Mouse (Mus musculus): ENCODE data around the gene Wdr13. TPM values are rescaled to one million over a fixed set of nuclear protein-coding genes. Genes with fewer than 3 reads are reported as not detected.
A peak's percentile ranks its signal among the peaks of the same experiment; 100 is the strongest.

The Wdr13 gene
- polyA plus RNA-seq, 1 experiment from 2014 or later, result 17.9 TPM

- Histone ChIP-seq H3K9ac (ENCODE audit: low read depth, low read length) (no peak overlapping the region), H3K27ac (no peak overlapping the region), H3K36me3 (ENCODE audit: insufficient read depth, low read length) (0 out of 2 replicates have a peak, but pooled peaks cover 2% of the 10 kb centered on the region), H3K4me2 (ENCODE audit: low read length) (no peak overlapping the region), H3K4me3 (replicated peaks; ENCODE audit: low read depth, low read length) (no peak overlapping the region), H3K27me3 (ENCODE audit: insufficient read depth, low read length) (no peaks in the 10 kb centered on the region), H3K4me1 (replicated peaks; ENCODE audit: insufficient read depth, low read length) (no peaks in the 10 kb centered on the region), H3K9me3 (replicated peaks; ENCODE audit: low read length) (no peaks in the 10 kb centered on the region)
- no peak for DNase-seq (ENCODE audit: low spot score)
- 69% methylated on average over 3 of the region's 3 CpGs for WGBS
- no peak for ATAC-seq (replicated peaks; ENCODE audit: low FRiP score, low read depth)
- no peak for TF ChIP-seq CTCF (IDR thresholded peaks at IDR 0.05; ENCODE audit: low read depth)
These were observed 8.4 kb upstream of the Wdr13 start for GRCm38 (mm10) chrX:8141058-8141457.

GRCm38 (mm10) chrX:8140446-8140845 lies 7.8 kb upstream of the Wdr13 start:
- no peaks in the 10 kb centered on the region for H3K27me3 ChIP-seq (ENCODE audit: insufficient read depth, low read length)
- WGBS, result 94% methylated on average over 2 of the region's 2 CpGs
- no peaks in the 10 kb centered on the region for H3K9me3 ChIP-seq (replicated peaks; ENCODE audit: low read length)
- DNase-seq (ENCODE audit: low spot score) (no peak), ATAC-seq (replicated peaks; ENCODE audit: low FRiP score, low read depth) (no peak)
- H3K4me3 ChIP-seq (replicated peaks; ENCODE audit: low read depth, low read length), result no peak overlapping the region
- H3K36me3 ChIP-seq (ENCODE audit: insufficient read depth, low read length), result 0 out of 2 replicates have a peak, but pooled peaks cover 2% of the 10 kb centered on the region
- no peak overlapping the region for H3K4me2 ChIP-seq (ENCODE audit: low read length)
- H3K27ac ChIP-seq, result no peak overlapping the region
- H3K4me1 ChIP-seq (replicated peaks; ENCODE audit: insufficient read depth, low read length), result no peaks in the 10 kb centered on the region
- no peak overlapping the region for H3K9ac ChIP-seq (ENCODE audit: low read depth, low read length)
- no peak for TF ChIP-seq CTCF (IDR thresholded peaks at IDR 0.05; ENCODE audit: low read depth)

- no peak overlapping the region for H3K27ac ChIP-seq
- no peak for ATAC-seq (replicated peaks; ENCODE audit: low FRiP score, low read depth)
- no peaks in the 10 kb centered on the region for H3K4me1 ChIP-seq (replicated peaks; ENCODE audit: insufficient read depth, low read length)
- H3K9ac ChIP-seq (ENCODE audit: low read depth, low read length), result no peak overlapping the region
- H3K36me3 ChIP-seq (ENCODE audit: insufficient read depth, low read length), result 0 out of 2 replicates have a peak, but pooled peaks cover 2% of the 10 kb centered on the region
- no peak for DNase-seq (ENCODE audit: low spot score)
- no peak for TF ChIP-seq CTCF (IDR thresholded peaks at IDR 0.05; ENCODE audit: low read depth)
- no peaks in the 10 kb centered on the region for H3K9me3 ChIP-seq (replicated peaks; ENCODE audit: low read length)
- 32% methylated on average over 1 of the region's 1 CpGs for WGBS
- no peaks in the 10 kb centered on the region for H3K27me3 ChIP-seq (ENCODE audit: insufficient read depth, low read length)
- H3K4me2 ChIP-seq (ENCODE audit: low read length), result no peak overlapping the region
- no peak overlapping the region for H3K4me3 ChIP-seq (replicated peaks; ENCODE audit: low read depth, low read length)
These were observed 6.8 kb upstream of the Wdr13 start for GRCm38 (mm10) chrX:8139480-8139879.

- Histone ChIP-seq H3K9ac (ENCODE audit: low read depth, low read length) (no peak overlapping the region), H3K9me3 (replicated peaks; ENCODE audit: low read length) (no peaks in the 10 kb centered on the region), H3K4me3 (replicated peaks; ENCODE audit: low read depth, low read length) (no peak overlapping the region), H3K27ac (no peak overlapping the region), H3K4me1 (replicated peaks; ENCODE audit: insufficient read depth, low read length) (no peaks in the 10 kb centered on the region), H3K4me2 (ENCODE audit: low read length) (no peak overlapping the region), H3K27me3 (ENCODE audit: insufficient read depth, low read length) (no peaks in the 10 kb centered on the region), H3K36me3 (ENCODE audit: insufficient read depth, low read length) (no peaks in the 10 kb centered on the region)
- no peak for TF ChIP-seq CTCF (IDR thresholded peaks at IDR 0.05; ENCODE audit: low read depth)
- DNase-seq (ENCODE audit: low spot score), result no peak
- WGBS, result 40% methylated on average over 2 of the region's 2 CpGs
- ATAC-seq (replicated peaks; ENCODE audit: low FRiP score, low read depth), result no peak
These were observed 3.2 kb upstream of the Wdr13 start for GRCm38 (mm10) chrX:8135886-8136285.

- DNase-seq (ENCODE audit: low spot score) (no peak), ATAC-seq (replicated peaks; ENCODE audit: low FRiP score, low read depth) (no peak)
- peak overlapping the region; percentile 60 for H3K4me2 ChIP-seq (ENCODE audit: low read length)
- no peak overlapping the region for H3K9ac ChIP-seq (ENCODE audit: low read depth, low read length)
- no peaks in the 10 kb centered on the region for H3K27me3 ChIP-seq (ENCODE audit: insufficient read depth, low read length)
- H3K4me1 ChIP-seq (replicated peaks; ENCODE audit: insufficient read depth, low read length), result no peaks in the 10 kb centered on the region
- H3K27ac ChIP-seq, result no peak overlapping the region
- 94% methylated on average over 17 of the region's 17 CpGs for WGBS
- H3K36me3 ChIP-seq (ENCODE audit: insufficient read depth, low read length), result 0 out of 2 replicates have a peak, but pooled peaks cover 4% of the 10 kb centered on the region
- peak overlapping the region; percentile 45 for H3K4me3 ChIP-seq (replicated peaks; ENCODE audit: low read depth, low read length)
- no peaks in the 10 kb centered on the region for H3K9me3 ChIP-seq (replicated peaks; ENCODE audit: low read length)
- TF ChIP-seq CTCF (IDR thresholded peaks at IDR 0.05; ENCODE audit: low read depth), result no peak
These were observed 1.3 kb downstream of the Wdr13 start for GRCm38 (mm10) chrX:8131393-8131792.

GRCm38 (mm10) chrX:8125235-8125634 lies 7.5 kb downstream of the Wdr13 start:
- Histone ChIP-seq H3K4me2 (ENCODE audit: low read length) (no peak overlapping the region), H3K27me3 (ENCODE audit: insufficient read depth, low read length) (no peaks in the 10 kb centered on the region), H3K27ac (no peak overlapping the region), H3K4me1 (replicated peaks; ENCODE audit: insufficient read depth, low read length) (no peaks in the 10 kb centered on the region), H3K9ac (ENCODE audit: low read depth, low read length) (no peak overlapping the region), H3K36me3 (ENCODE audit: insufficient read depth, low read length) (0 out of 2 replicates have a peak, but pooled peaks cover 4% of the 10 kb centered on the region), H3K9me3 (replicated peaks; ENCODE audit: low read length) (no peaks in the 10 kb centered on the region), H3K4me3 (replicated peaks; ENCODE audit: low read depth, low read length) (no peak overlapping the region)
- peak; percentile 33; the same call in 1 of the 2 replicates for TF ChIP-seq CTCF (IDR thresholded peaks at IDR 0.05; ENCODE audit: low read depth)
- no peak for DNase-seq (ENCODE audit: low spot score)
- no peak for ATAC-seq (replicated peaks; ENCODE audit: low FRiP score, low read depth)
- WGBS, result 73% methylated on average over 7 of the region's 7 CpGs
